Mouse (Mus musculus) cerebellum, adult 11-12 months (tissue): ENCODE measurements around the gene Sp6.

ENCODE experiments used
- DNase-seq: peaks from one replicate; pipeline ENCODE4 v3.0.0; 2022

The Sp6 gene

DNA sequence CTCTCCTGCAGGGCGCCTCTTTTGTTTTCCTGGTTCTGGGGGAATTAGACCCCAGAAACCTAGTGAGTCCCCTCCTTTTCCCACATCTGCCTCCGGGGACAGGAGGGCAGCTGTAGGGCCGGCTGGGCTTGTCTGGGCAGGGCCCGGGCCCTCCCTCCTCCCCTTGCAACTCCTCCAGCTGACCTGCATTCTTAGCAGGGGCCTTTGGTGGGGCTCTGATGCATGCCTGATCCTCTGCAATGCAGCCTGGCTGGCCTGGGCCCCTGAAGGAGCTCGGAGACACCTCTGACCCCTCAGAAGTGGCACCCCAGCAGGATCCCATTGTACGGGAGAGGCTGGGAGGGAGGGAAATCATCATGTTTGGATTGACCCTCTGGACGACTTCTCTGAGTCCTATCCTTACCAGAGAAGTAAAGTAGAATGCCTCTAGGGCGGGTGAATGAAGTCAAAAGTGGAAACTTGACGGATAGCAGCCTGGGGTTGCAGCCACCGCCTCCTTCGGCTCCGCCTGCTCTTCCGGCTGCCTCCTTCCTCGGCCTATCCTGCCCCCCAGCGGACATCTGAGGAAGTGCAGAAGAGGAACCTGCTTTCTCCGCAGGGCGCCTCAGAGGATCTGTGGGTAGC is 12.6 kb downstream of the Sp6 start:
- DNase-seq: peak; percentile 81

DNA sequence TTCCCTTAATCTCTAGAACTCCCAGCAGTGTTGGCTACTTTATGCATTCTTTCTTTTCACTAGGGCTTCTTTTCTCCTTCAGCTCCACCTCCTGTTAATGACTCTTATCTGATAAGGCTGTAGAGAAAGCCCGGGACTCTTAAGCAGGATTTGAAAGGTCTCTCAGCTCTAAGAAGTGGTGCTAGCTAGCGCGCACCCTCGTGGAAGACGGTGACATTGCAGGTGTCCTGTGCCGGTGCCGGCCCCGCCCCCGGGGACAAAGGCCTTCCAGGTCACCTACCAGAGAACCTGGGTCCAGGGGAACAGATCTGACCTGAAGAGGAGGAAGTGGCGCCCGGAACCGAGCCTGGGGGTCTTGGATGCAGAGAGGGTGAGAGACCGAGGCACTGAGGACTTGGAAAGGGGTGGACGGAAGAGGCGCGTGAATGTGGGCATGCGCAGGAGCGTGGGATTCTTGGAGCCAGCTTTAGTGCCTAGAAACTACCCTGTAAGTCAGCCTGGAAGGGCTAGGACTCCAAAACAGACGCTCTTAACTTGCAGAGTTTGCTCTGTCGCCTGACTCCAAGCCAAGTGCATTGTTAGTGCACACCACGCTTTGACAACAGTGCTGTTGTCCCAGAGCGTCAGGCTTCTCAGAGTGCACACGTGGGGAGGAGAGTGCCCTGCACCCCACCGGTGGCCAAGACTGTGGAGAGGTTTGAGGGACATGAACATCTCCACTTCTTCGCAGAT is 16.7 kb downstream of the Sp6 start, which contains the start of gene Scrn2:
Gene Scrn2 (plus strand): TSS at position 253 of the 732 bp plus-strand sequence.
- peak; percentile 75 for DNase-seq

DNA sequence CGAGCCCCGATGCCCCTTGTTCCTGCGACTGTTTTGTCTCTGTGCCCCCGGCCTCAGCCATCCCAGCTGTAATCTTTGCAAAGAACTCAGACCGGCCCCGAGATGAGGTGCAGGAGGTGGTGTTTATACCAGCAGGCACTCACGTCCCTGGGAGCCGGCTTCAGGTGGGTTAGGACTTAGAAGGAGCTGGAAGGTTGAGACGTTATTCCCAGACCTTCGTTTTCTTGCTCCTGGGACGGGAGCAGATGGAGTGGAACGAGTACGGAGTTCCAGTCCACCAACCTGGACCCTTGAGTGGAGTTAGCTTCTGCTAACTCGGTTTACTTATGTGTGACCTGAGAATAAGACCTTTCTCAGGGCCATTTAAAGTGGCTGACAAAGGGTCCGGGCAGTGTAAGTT is 17.2 kb downstream of the Sp6 start:
- DNase-seq: no peak

DNA sequence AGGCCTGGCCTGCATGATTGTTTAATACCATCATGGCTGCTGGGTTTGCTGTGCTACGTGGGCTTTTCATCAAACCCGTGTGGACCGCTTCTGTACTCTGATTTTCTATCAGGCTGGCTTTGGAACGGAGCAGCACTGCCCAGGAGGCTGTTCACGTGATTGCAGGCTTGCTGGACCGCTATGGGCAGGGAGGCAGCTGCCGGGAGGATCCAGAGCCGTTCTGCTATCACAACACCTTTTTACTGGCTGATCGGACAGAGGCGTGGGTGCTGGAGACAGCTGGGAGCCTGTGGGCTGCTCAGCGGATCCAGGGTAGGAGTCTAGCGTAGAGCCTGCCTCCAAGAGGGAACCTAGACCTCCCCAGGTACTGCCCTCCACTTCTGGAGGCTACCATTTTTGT is 18.8 kb downstream of the Sp6 start:
- DNase-seq: no peak

DNA sequence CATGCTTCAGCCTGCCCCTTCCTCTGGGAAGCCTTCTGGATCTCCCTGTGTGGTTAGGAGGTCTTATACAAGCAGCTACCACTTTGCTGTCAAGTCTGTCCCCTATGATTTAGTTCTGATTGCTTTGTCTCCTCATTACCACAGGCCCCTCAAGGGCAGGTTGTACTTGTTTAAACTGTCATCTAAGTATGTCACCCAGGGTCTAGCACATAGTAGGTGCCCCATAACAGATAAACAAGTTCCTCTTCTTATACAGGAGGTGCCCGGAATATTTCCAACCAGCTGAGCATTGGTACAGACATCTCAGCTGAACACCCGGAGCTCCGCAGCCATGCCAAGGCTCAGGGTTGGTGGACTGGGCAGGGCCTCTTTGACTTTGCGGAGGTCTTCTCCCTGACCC is 19.3 kb downstream of the Sp6 start:
- DNase-seq: no peak

DNA sequence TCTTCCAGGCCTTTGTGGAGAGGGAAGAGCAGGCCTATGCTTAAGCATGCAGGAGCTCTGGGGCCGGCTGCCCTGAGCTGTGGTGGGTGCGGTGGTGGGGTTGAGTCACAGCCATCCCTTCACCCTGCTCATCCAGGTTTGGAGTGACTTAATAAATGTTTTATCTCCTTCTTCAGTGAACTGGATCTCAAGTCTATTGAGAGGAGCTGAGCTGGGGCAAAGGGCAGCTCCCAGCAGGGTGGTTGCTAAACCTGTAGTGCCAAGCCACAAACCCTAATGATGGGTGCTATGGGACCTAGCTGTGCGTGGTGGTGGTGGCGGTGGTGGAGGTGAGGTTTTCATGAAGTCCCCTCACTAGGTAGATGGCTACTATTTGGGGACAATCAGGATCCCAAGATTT is 20.6 kb downstream of the Sp6 start:
- DNase-seq: no peak

DNA sequence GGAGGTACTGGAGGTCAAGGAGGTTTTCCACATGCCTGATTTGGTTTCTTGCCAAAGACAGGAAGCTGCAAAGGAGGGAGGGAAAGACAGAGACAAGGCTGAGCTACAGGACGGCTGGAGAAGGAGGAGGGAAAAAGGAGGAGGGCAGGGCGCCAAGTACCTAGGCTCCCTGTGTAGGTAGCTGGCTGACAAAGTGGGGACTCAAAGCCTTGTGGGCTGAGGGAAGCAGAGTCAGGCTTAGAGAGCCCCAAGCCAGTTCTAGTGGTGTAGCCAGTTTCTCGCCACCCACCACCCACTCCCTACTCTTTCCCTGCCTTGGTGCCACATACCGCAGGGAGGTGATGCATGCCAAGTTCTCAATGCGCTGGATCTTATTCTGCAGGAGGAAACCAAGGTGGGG is 22.9 kb downstream of the Sp6 start:
- no peak for DNase-seq

DNA sequence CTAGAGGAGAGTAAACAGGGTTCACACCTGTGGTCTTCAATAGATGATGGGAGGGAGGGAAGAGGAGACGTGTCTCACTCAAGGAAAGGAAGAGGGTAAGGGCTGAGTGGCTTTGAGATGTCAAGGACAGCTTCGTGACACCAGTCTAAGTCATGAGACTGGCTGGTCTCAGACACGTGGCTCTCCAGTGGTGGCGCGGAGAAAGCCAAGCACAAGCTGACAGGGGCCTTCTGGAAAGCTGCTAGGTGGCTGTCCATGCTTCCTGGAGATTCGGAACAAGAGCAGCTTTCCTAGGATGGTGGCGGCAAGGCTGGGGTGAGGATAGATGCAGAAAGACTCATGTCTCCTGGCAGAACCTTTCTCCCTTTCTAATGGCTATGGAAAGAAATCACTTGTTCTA is 25.7 kb downstream of the Sp6 start:
- no peak for DNase-seq

DNA sequence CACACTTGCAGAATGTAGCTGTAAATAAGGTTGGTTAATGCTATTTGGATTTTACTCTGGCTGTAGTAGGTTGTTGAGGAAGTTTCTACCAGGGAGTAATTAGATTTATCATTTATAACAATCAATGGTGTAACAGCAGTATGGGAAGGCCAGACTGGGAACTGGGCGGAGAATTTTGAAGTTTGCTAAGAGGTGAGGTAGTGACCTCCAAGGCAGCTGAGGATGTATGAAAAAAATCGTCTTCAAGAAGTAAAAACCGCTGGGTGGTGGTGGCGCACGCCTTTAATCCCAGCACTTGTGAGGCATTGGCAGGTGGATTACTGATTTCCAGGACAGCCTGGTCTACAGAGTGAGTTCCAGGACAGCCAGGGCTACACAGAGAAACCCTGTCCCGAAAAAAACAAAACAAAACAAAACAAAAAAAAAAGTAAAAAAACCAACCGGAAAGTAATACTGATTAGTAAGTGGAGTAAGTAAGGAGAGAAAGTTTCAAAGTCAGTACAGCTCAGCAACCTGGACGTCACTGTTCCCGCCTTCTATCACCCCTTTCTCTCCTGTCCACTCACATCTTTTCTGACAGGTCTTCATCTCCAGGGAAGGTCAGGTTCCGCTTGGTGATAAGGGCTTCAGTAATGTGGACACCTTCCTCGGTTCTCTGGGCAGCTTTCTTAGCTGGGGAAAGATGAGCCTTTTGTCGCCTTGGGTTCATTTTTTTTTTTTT is 27.3 kb downstream of the Sp6 start:
- no peak for DNase-seq

DNA sequence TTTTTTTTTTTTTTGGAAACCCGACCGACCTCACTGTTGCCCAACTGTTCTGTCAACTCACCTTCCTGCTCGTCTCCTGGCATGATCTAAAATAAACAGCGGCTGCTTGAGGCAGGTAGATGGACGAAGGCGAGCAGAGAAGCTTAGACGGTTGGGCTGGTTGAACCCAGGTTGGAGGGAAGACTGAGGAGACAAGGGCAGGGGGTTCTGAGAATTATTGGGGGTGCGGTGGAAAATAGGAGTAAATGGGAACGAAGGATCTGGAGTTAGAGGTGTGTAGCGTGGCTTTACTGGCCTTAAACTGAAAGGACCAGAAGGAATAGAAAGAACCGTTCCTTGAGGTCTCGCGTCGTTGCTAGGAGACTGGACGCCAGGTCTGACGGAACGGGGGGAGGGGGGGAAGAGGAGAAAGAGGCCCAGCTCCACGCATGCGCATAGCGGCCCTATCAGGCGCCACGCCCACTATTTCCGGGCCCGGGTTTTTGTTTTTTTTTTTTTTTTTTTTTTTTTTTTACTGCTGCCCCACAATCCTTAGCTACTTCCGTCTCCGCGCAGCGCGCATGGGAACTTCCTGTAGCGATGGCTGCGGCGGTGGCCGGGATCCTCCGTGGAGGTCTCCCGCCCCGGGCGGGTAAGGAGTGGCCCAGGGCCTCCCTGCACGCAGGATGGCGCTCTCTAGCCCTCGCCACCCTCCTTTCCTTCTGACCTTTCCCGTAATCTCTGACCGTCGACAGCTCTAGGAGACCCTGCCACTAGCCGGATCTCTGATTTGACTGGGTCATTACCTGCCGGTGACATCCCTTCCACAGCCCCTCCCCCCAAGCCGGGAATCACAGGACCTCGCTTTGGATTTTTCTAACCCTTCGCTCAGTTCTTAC is 28.1 kb downstream of the Sp6 start, which contains the start of the genes Lrrc46 and Mrpl10:
Gene Lrrc46 (minus strand): TSS at position 386 of the 878 bp plus-strand sequence.
Gene Mrpl10 (plus strand): TSS at position 539 of the 878 bp plus-strand sequence.
- peak; percentile 87 for DNase-seq

DNA sequence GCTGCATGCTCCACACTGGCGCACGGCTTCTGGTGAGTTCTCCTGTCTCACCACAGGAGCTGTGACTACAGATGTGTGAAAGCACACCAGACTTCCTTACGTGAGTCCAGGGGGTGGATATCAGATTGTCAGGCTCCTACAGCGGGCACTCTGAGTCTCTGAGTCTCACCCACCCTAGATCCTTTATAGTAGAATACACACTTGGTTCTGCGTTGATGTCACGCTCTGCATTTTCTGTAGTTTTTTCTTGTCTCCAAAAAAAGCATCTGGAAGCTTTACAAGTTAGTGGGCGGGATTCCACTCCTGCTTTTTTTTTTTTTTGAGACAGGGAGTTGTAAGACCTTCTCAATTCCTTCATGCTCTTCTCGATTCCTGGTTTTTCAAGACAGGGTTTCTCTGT is 31.7 kb downstream of the Sp6 start:
- no peak for DNase-seq

DNA sequence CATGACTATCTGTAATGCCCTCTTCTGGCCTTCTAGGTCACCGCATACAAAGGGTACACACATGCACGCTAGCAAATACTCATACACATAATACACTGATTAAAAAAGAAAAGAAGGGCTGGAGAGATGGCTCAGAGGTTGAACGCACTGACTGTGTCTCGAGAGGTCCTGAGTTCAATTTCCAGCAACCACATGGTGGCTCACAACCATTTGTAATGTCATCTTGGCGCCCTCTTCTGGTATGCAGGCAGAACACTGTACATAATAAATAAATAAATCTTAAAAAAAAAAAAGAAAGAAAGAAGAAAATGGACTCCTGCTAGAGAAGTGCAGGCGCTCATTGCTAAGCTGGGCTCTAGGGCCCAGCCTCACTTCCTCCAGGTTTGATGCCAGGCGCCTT is 32.7 kb downstream of the Sp6 start:
- no peak for DNase-seq

DNA sequence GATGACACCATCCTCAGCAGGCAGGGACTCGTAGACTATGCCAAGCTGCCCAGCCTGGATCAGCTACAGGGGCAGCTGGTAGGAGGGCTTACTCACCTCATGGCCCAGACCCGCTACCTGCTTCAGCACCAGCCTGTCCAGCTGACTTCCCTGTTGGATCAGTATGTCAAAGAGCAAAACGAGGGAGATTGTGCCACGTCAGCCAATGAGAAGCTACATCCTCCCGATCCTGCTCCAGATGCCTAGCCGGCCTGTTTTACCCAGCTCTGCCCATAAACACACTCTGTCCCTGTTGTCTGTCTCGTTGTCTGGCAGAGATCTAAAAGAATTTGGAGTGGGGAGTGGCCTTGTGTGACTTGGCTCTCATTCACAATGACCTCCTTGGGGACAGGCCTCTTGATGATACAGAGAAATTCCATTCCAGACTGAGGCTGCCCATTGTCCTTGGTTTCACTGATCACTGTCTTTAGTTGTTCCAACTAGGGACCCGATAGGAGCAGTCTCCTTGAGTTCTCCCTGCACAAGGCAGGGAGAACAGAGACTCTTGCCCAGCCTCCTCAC is 35.0 kb downstream of the Sp6 start:
- no peak for DNase-seq

DNA sequence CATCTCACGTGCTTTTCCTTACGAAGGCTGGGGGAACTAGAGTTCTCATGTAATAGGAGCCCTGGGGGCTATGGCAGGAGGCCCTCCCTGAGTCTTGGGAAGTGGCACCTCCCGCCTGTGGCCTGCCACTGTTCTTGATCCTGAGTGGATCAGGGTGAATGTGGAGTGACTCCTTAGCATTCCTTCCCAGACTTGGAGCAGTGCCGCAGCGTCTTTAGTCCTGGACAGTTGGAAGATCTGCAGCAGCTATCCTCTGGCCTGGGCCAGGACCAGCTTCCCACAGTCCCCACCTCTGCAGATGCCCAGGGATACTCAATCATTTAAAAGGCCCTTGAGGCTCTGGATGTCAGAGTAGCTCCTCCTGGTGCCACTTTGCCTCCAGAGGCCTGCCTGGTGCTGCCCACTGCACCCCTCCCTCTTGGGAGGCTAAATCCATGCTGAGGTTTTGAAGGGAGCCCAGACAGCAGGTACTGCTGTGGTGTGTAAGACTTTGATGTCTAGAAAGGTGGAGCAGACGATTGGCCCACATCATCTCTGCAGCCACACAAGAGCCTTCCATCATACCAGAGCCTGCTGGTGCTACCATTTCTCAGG is 36.4 kb downstream of the Sp6 start:
- DNase-seq: no peak

DNA sequence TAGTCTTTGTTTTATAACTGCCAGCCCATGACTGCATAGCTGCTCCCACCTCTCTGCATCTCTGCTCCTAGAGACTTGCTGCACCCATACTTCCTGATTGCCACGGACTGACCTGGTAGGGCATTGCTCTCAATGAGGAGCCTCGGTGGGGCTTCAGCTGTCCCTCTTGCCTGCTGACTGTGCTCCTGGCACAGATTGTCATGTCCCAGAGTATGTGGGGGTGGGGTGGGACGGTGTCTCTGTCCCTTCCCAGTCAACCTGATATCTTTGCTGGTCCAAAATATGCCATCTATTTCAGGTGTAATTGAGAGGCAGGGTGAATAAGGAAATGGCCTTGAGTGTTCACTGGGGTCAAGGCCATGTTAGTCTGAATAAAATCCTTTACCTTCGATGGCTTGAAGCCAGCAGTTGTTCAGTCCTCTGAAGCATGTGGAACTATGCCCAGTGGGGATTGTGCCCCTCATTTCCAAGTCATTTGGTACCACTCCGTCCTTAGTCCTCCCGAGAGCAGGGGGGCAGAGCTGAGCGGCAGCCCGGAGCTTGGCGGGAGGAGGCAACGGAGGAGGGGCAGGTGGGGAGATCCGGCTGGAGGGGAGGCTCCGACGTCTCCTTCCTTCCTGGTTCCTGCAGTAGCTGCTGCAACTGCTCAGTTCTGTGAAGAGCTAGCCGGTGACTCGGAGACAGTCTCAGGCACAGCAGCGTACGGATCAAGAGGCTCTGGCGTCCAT is 37.2 kb downstream of the Sp6 start, which contains the start of gene Osbpl7:
Gene Osbpl7 (plus strand): TSS at position 413 of the 728 bp plus-strand sequence.
- DNase-seq: peak; percentile 80

DNA sequence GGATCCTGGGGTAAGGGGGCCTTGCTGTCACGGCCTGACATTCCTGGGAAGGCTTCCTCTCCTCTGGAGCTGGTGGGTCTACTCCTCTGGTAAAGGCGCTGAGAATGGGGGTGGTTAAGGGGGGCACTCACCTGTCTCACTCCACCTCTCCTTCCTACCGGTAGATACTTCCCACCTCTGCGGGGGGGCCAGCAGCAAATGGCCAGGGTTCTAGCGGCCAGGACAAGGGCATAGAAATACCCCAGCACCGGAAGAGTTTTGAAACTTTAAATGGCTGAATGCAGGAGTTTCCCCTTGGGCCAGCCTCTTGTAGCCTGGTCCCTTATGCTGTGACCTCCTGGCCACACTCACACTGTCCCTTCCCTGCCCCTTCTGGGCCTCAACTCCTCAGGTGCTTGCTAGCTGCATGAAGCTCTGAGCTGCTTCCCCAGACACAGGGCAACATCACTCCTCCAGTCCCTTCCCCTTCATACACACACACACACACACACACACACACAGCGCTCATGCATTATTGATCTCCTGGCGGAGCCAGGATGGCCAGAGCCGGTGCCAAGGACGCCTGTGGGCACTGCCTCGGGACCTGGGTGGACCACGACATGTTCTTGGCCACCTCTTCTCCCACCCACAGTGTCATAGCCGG is 37.9 kb downstream of the Sp6 start:
- DNase-seq: no peak

DNA sequence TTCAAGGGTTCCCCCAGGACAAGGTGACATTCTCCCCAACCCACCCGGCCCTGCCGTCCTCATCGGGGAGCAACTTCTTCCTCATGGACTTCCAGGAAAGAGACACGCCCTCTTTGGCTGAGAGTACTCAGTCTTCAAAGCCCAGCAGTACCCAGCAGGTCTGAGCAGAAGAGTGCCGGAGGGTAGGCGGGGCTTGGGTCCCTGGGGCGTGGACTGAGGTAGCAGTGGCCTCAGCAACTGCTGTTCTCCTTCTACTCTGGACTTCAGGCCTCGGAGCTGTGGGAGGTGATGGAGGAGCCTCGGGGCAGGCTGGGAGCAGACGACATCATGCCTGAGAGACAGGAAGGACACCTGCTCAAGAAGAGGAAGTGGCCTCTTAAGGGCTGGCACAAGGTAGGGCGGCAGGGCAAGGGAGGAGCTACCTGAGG is 39.0 kb downstream of the Sp6 start:
- no peak for DNase-seq

DNA sequence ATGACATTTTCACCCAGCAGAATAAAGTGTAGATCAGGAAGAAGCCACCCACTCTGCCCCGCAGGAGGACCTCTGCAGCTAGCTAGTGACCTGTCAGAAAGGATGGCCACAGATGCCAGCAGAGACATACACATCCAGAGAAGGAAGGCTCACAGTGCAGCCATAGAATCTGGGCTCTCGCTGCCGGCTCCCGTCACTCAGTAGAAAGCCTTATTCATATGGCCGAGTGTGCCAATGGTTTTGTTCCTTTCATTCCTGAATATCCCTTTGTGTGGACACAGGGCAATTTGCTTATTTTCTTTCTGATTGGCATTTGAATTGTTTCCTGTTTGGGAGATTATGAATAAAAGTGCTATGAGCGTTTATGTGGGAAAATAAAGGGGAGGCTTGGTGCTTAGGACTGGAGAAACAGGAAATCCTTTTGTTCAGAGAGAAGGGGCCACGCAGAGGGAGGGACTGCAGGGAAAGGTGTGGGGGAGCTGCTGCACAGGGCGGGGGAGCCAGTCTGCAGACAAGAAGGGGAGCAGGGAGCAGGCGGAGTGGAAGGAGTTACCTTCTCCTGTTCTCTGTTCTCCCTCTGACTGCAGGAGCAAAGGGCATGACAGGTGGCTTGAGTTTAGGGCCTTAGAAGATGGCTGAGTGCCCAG is 50.2 kb downstream of the Sp6 start:
- no peak for DNase-seq

DNA sequence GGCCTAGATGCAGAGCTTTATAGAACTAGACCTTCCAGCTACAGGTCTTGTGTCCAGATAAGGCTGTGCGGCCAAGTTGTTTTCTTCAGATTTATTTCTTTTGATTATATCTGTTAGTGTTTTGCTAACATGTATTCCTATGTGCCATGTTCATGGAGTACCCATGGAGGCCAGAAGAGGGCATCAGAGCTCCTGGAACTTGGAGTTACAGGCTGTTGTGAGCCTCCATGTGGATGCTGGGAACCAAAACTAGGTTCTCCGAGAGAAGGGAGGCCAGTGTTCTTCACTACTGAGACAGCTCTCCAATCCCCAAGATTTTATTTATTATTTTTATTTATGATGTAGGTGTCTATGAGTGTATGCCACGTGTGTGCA is 50.7 kb downstream of the Sp6 start:
- no peak for DNase-seq
